Mouse (Mus musculus) small intestine, adult 2 months (tissue): ENCODE results near the gene Tmem192. TPM values are rescaled to one million over a fixed set of nuclear protein-coding genes. Genes with fewer than 3 reads are reported as not detected.

Source experiments
- H3K27ac ChIP-seq: fragments of 200-500 bp; 2 replicates; pipeline ENCODE4 v1.5.1; 2012; ENCODE audit warnings: low read depth, low read length, control low read depth, inconsistent platforms; ENCODE audit not compliant: insufficient read depth
- H3K27me3 ChIP-seq: fragments of 200-500 bp; 2 replicates; pipeline ENCODE4 v1.6.1; 2012; ENCODE audit warnings: mild to moderate bottlenecking, moderate library complexity, low read length, inconsistent platforms; ENCODE audit not compliant: control insufficient read depth, insufficient read depth
- H3K36me3 ChIP-seq: fragments of 200-500 bp; 2 replicates; pipeline ENCODE4 v1.6.1; 2012; ENCODE audit warnings: mild to moderate bottlenecking, low read length, control low read depth, inconsistent platforms; ENCODE audit not compliant: control insufficient read depth, insufficient read depth
- H3K4me1 ChIP-seq: fragments of 200-500 bp; 2 replicates; pipeline ENCODE4 v1.6.1; 2012; ENCODE audit warnings: low read length, inconsistent platforms, mixed read lengths; ENCODE audit not compliant: control insufficient read depth, insufficient read depth, insufficient read length
- H3K4me3 ChIP-seq: fragments of 200-500 bp; 2 replicates; pipeline ENCODE4 v1.5.1; 2012; ENCODE audit warnings: low read depth, mild to moderate bottlenecking, control low read depth, inconsistent platforms, low read length, moderate library complexity
- CTCF ChIP-seq: fragments of 200-500 bp; IDR thresholded peaks from 2 replicates; pipeline ENCODE4 v1.5.1; 2012; ENCODE audit warnings: low read depth, mild to moderate bottlenecking, control low read depth, inconsistent platforms, low read length, moderate library complexity, mixed read lengths; ENCODE audit not compliant: insufficient replicate concordance, insufficient read length; ENCODE audit errors: extremely low read depth
- POLR2A ChIP-seq: fragments of 200-500 bp; IDR thresholded peaks from 2 replicates; pipeline ENCODE4 v1.6.1; 2012; ENCODE audit warnings: low read depth, mild to moderate bottlenecking, control low read depth, inconsistent platforms, low read length, moderate library complexity
- WGBS: fragments of 180-500 bp; shearing (Covaris S2); methylation state at CpG from one replicate; pipeline ENCODE4 v1.1.7; 2018; 5-methylcytosine and 5-hydroxymethylcytosine counted together
- polyA plus RNA-seq: library from polyadenylated mRNA; depleted of rRNA; stranded (reverse); fragments of >200 nt; gene quantifications from 2 replicates; pipeline ENCODE4 v1.2.3, GENCODE M21; 2012

Gene Tmem192
- polyA plus RNA-seq, 1 experiment, result 40.3 TPM

GRCm38 (mm10) chr8:64942946-64943345 is 4.0 kb upstream of the Tmem192 start:
- WGBS, result 37% methylated on average over 5 of the region's 5 CpGs
- H3K36me3 ChIP-seq, result no peaks in the 10 kb centered on the region

GRCm38 (mm10) chr8:64944831-64945230 is 2.2 kb upstream of the Tmem192 start:
- TF ChIP-seq POLR2A (no peak), CTCF (no peak)
- Histone ChIP-seq H3K27me3 (0 out of 2 replicates have a peak, but pooled peaks cover 4% of the 10 kb centered on the region), H3K36me3 (no peaks in the 10 kb centered on the region), H3K4me3 (no peak overlapping the region), H3K27ac (no peak overlapping the region), H3K4me1 (no peaks in the 10 kb centered on the region)
- WGBS, result 25% methylated on average over 5 of the region's 5 CpGs

More at GRCm38 (mm10) chr8:64942946-64943345, 4.0 kb upstream of the Tmem192 start:
- TF ChIP-seq CTCF (no peak), POLR2A (no peak)
- no peak overlapping the region for H3K4me3 ChIP-seq
- 0 out of 2 replicates have a peak, but pooled peaks cover 4% of the 10 kb centered on the region for H3K27me3 ChIP-seq
- H3K27ac ChIP-seq, result no peak overlapping the region
- H3K4me1 ChIP-seq, result no peaks in the 10 kb centered on the region

- Histone ChIP-seq H3K27me3 (0 out of 2 replicates have a peak, but pooled peaks cover 4% of the 10 kb centered on the region), H3K27ac (no peak overlapping the region), H3K4me3 (no peak overlapping the region), H3K36me3 (no peaks in the 10 kb centered on the region), H3K4me1 (no peaks in the 10 kb centered on the region)
- TF ChIP-seq CTCF, result no peak
- TF ChIP-seq POLR2A, result no peak
- 79% methylated on average over 7 of the region's 7 CpGs for WGBS
These were observed 1.4 kb upstream of the Tmem192 start for GRCm38 (mm10) chr8:64945606-64946005.

GRCm38 (mm10) chr8:64946441-64946819 is 555 bp upstream of the Tmem192 start:
- TF ChIP-seq POLR2A (no peak), CTCF (no peak)
- Histone ChIP-seq H3K27me3 (0 out of 2 replicates have a peak, but pooled peaks cover 4% of the 10 kb centered on the region), H3K4me1 (no peaks in the 10 kb centered on the region), H3K4me3 (peak overlapping the region; percentile 31; the same call in 1 of the 2 replicates), H3K27ac (peak overlapping the region; percentile 54), H3K36me3 (no peaks in the 10 kb centered on the region)
- WGBS, result 6% methylated on average over 8 of the region's 8 CpGs

- TF ChIP-seq CTCF, result no peak
- no peak for TF ChIP-seq POLR2A
- H3K4me3 ChIP-seq, result peak overlapping the region; percentile 81
- H3K27ac ChIP-seq, result peak overlapping the region; percentile 72
- WGBS, result 7% methylated on average over 10 of the region's 10 CpGs
- H3K4me1 ChIP-seq, result no peaks in the 10 kb centered on the region
- H3K36me3 ChIP-seq, result no peaks in the 10 kb centered on the region
- 0 out of 2 replicates have a peak, but pooled peaks cover under 1% of the 10 kb centered on the region for H3K27me3 ChIP-seq
These were observed 681 bp downstream of the Tmem192 start for GRCm38 (mm10) chr8:64947698-64948034.

- H3K27me3 ChIP-seq, result no peaks in the 10 kb centered on the region
- TF ChIP-seq POLR2A, result no peak
- TF ChIP-seq CTCF, result no peak
- H3K4me3 ChIP-seq, result no peak overlapping the region
- 71% methylated on average over 1 of the region's 1 CpGs for WGBS
- H3K36me3 ChIP-seq, result no peaks in the 10 kb centered on the region
- H3K27ac ChIP-seq, result no peak overlapping the region
- no peaks in the 10 kb centered on the region for H3K4me1 ChIP-seq
These were observed 1.4 kb downstream of the Tmem192 start for GRCm38 (mm10) chr8:64948371-64948770.

- peaks cover 4% of the 10 kb centered on the region; the same call in 1 of the 2 replicates for H3K36me3 ChIP-seq
- WGBS, result 94% methylated on average over 6 of the region's 6 CpGs
- H3K27me3 ChIP-seq, result no peaks in the 10 kb centered on the region
- TF ChIP-seq POLR2A (no peak), CTCF (no peak)
- no peak overlapping the region for H3K4me3 ChIP-seq
- no peak overlapping the region for H3K27ac ChIP-seq
- H3K4me1 ChIP-seq, result no peaks in the 10 kb centered on the region
These were observed 5.1 kb downstream of the Tmem192 start for GRCm38 (mm10) chr8:64952101-64952500.

GRCm38 (mm10) chr8:64959025-64959424 is 12.0 kb downstream of the Tmem192 start:
- H3K36me3 ChIP-seq, result peaks cover 25% of the 10 kb centered on the region
- H3K4me1 ChIP-seq, result no peaks in the 10 kb centered on the region
- no peak overlapping the region for H3K27ac ChIP-seq
- TF ChIP-seq CTCF (no peak), POLR2A (no peak)
- no peaks in the 10 kb centered on the region for H3K27me3 ChIP-seq
- 83% methylated on average over 9 of the region's 9 CpGs for WGBS
- H3K4me3 ChIP-seq, result no peak overlapping the region
